Mouse (Mus musculus) lung, postnatal 36 days (tissue): ENCODE measurements around the gene Mmp14.

Experiments used
- DNase-seq: peaks from one replicate; pipeline ENCODE4 v3.0.0; 2022; ENCODE audit warnings: mixed read lengths

Mmp14 gene

DNA sequence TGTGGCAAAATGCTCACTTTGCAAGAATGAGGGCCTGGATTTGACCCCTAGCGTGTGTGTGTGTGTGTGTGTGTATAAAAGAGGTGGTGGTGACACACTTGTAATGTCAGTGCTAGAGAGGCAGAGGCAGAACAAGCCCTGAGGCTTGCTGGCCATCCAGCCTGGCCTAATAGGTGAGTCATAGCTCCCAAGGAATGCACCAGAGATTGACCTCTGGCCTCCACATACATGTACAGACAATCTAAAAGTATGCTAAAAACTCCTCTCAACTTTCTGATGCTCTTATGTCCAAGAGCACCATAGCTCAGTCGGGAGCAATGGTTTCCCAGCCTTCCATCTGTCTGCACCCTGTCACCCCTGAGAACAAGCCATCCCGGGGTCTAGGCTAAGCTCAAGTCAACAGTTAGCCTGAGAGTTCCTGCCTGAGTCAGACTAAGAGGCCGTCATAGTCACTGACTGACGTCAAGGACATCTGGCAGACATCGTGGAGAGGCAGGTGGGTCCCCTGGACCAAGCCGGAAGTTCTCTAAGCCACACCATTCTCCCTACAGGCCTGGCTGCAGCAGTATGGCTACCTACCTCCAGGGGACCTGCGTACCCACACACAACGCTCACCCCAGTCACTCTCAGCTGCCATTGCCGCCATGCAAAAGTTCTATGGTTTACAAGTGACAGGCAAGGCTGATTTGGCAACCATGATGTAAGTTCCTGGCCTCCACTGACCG, 3.9 kb downstream of the Mmp14 start:
- DNase-seq = no peak

- no peak for DNase-seq
These were observed 7.7 kb downstream of the Mmp14 start for GRCm38 (mm10) chr14:54439155-54439554.

DNA sequence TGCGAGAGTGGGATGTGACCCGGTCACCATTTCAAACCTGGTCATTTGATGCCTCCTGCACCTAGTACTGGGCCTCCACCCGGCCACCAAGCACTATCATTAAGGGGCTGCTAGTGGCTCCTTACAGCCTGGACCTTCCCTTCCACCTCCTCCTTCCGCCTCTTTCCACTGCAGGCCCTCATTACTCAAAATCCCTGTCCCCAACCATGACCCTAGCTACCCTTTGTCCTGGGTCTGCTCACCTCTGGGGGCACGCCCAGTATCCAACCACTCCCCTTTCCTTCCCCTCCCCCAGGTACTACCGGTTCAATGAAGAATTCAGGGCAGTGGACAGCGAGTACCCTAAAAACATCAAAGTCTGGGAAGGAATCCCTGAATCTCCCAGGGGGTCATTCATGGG, 8.2 kb downstream of the Mmp14 start:
- no peak for DNase-seq

DNA sequence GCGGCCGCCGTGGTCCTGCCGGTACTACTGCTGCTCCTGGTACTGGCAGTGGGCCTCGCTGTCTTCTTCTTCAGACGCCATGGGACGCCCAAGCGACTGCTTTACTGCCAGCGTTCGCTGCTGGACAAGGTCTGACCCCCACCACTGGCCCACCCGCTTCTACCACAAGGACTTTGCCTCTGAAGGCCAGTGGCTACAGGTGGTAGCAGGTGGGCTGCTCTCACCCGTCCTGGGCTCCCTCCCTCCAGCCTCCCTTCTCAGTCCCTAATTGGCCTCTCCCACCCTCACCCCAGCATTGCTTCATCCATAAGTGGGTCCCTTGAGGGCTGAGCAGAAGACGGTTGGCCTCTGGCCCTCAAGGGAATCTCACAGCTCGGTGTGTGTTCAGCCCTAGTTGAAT, 9.1 kb downstream of the Mmp14 start:
- DNase-seq = no peak

DNA sequence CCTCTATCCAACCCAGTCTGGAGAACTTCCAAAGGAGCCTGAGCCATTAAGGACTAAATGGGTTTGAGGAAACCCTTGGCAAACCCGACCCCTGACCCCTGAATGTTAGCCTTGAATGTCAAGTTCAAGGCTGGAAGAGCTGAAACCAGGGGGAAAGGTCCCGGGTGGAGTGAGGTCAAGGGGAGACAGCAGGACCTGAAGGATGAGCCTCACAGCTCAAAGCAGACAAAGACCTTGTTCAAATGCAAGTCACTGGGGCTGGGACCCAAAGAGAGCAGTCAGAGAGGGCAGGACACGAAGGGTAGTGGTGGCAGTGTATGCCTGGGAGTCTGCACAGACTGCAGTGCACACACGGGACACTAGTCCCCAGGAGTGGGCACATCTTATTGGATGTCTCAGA, 10.0 kb downstream of the Mmp14 start:
- no peak for DNase-seq

DNA sequence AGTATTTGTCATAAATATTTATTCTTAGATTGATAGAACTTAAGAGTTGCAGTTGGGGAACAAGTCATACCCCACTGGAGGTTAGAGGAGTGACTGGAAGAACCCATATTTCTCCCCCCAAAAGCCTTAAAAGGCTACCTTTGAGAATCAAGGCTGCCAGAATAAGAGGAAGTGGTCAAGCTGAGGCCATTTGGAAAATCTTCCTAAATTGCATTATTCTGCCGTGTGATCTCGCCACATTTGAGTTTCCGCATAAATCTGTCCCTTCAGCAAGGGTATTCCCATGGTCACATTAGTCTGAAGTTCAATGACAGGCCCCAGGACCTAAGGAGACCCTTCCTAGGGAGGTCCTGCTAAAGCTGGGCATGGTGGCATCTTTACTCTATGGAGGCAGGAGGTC, 11.1 kb downstream of the Mmp14 start:
- no peak for DNase-seq

- no peak for DNase-seq
These were observed 11.8 kb downstream of the Mmp14 start for GRCm38 (mm10) chr14:54443196-54443595.

DNA sequence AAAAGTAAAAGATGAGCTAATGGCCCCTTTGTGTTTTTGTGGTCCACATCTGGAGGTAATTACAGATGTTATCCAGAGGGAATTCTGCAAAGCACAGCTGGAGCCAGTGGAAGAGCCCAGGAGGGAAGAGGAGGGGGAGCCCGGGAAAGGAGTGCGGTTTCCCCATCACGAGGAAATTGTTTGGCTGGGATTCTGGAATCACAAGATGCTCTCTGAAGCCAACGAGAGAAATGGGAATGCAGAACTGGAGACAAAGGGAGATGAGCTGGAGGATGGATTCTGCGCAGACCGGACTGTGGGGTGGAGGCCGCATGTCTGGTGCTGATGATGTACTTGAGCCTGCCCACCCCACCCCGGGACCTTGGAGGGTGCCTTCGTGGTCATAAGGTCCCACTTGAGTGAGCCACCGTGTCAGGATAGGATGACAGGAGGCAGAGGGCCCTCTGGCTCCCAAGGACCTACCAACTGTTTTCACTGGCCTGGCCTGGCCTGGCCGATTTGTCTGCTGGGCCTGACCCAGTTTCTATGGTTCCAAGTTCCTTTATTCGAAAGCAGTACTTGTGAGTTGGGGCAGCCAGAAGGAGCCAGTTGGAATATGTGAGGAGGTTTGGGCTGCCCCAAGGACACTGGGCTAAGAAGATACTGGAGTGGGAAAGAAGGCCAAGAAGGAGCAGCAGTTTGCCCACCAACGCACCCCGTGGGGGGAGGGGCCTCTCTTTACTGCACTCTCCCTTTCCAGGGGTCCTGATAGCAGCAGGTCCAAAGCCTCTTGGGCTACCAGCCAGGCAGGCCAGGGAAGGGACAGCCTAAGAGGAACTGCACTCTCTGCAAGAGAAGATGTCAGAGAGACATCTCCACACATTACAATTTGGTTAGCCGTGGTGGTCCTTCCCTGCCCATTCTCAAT, 12.6 kb downstream of the Mmp14 start:
- peak; percentile 56 for DNase-seq

GRCm38 (mm10) chr14:54445476-54445875, 14.1 kb downstream of the Mmp14 start:
- no peak for DNase-seq

DNA sequence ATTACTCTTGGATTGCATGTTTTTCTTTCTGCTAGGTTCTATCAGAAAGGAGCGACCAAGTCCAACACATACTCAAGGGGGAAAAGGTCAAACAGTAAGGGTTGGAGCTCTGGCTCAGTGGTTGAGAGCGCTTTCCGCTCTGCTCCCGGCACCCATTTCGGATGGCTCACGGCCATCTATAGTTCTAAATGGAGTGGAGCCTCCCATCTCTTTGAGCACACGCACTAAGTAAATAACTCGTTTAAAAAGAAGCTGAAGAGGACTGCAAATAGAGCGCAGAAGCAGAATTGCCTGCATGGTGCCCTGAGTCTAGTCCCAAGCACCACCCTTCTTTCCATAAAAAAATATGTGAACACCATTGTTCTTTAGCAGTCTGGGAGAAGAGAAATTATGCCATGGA, 22.2 kb downstream of the Mmp14 start:
- DNase-seq = peak; percentile 53

DNA sequence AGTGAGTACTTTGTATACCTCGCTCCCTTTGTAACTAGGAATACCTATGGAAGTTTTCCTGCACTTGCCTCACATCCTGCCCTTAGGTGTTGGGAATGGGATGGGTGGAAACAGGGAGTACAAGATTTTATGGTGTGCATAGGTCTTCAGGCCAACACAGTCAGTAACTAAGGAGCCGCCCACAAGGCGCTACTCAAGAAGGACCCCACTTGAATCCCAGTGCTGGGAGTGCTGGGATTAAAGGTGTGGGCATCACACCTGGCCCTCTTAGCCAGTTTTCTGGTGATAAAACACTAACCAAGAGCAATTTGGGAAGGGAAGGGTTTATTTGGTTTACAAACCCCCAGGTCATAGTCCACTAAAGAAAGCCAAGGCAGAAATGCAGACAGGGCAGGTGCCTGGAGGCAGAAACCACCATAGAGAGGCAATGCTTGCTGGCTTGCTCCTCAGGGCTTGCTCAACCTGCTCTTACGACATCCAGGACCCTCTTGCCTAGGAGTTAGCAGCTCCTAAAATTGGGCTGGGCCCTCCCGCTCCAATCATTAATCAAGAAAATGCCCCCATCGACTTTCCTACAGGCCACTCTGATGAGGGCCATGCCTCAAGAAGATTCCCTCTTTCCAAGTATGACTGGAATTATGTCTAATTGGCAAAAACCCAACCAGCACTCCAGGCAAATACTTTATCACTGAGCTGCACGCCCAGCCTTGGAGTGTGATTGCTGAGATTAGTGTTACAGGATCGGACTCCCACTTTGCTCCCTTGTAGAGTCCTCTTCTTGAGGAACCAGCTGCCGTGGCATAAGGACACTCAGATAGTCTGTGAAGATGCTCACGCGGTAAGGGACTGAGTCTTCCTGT, 23.5 kb downstream of the Mmp14 start:
- peak; percentile 70 for DNase-seq

GRCm38 (mm10) chr14:54457907-54458569, 26.6 kb downstream of the Mmp14 start:
- no peak for DNase-seq

DNA sequence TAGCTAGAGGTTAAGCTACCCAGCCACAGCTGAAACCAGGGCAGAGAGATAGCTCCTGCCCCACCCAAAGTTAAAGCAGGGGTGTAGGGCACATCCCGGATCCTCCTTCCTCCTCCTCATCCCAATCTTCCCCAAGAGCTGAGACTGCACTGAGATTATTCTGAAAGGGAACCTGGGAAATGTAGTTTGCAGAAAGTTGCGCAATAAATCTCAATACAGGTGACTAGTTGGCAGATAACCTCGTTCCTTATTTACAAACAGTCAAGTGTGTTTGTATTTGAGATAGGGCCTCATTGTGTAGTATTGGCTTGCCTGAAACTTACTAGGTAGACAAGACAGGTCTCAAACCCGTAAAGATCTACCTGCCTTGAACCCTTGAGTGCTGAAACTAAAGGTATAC, 30.7 kb downstream of the Mmp14 start:
- peak; percentile 57 for DNase-seq

DNA sequence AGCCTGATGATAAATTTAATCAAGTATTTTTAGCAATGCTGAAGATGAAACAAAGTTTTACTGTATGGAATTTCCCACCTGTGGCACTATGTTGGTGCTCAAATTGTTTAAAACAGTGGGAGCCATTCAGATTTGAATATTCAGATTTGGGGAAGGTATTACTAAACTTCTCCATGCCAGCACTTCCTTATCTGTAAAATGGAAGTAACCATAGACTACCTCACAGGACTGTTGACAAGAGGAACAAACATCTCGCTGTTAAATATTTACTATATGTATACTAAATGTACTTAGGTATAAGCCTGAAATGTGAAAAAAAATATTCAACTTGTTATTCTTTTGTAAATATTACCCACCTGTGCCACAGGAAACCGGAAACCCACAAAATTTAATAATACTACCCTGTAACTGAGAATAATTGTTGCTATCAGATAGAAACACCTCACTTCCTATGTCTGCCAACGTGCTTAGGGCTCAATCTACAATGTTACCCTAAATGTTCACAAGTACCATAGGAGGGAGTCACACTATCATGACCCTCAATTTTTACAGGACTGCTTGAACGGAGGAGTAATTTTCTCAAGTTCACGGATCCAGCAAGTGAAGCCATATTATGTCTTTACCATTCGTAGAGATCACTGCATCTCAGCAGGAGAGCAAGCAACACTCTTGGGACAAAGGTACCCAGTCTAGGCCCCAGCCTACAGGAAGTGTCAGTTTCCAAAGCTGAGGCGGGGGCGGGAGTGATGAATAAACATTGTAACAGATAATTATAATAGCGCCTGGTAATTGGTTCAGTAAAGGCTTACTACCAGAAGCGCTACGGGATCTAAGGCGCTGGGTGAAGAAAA, 31.9 kb downstream of the Mmp14 start:
- DNase-seq = no peak

DNA sequence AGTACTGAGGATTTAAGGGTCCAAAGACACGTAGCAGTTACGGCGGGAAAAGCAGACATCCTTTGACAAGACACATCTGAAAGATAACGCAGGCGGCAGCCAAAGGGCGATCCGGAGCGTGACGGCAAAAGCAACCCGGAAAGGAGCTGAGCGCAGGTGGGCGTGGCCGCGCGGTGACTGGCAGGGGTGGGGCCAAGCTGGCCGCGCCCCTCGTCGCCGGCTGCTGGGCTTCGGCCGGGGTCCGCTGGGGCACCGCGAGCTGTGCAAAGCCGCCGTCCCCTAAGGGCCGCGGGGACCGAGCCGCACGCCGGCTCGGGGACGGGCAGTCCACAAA, 32.5 kb downstream of the Mmp14 start, which contains the start of gene Lrp10:
Gene Lrp10 (plus strand): TSS at position 179 of the 334 bp plus-strand sequence.
- DNase-seq = peak; percentile 93

GRCm38 (mm10) chr14:54464293-54465005, 33.0 kb downstream of the Mmp14 start:
- DNase-seq = peak; percentile 87

DNA sequence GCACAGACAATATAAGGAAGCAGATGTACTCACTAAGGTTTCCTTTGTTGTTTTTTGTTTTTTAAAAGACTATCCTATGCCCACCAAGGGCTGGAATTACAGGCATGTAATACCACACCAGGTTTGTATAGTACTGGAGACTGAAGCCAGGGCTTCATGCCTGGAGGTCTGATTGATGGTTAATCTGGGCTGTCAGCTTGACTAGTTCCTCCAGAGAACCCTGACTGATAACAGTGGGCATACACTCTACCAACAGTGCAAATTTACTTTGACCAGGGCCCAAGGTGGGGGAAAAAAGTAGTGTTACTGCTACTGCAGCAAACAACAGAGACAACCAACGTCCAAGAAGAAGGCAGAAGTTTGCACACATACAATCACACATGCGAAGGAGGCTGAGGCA, 40.1 kb downstream of the Mmp14 start:
- no peak for DNase-seq

- no peak for DNase-seq
These were observed 41.3 kb downstream of the Mmp14 start for GRCm38 (mm10) chr14:54472671-54473070.

GRCm38 (mm10) chr14:54474744-54475143, 43.3 kb downstream of the Mmp14 start:
- DNase-seq = no peak

DNA sequence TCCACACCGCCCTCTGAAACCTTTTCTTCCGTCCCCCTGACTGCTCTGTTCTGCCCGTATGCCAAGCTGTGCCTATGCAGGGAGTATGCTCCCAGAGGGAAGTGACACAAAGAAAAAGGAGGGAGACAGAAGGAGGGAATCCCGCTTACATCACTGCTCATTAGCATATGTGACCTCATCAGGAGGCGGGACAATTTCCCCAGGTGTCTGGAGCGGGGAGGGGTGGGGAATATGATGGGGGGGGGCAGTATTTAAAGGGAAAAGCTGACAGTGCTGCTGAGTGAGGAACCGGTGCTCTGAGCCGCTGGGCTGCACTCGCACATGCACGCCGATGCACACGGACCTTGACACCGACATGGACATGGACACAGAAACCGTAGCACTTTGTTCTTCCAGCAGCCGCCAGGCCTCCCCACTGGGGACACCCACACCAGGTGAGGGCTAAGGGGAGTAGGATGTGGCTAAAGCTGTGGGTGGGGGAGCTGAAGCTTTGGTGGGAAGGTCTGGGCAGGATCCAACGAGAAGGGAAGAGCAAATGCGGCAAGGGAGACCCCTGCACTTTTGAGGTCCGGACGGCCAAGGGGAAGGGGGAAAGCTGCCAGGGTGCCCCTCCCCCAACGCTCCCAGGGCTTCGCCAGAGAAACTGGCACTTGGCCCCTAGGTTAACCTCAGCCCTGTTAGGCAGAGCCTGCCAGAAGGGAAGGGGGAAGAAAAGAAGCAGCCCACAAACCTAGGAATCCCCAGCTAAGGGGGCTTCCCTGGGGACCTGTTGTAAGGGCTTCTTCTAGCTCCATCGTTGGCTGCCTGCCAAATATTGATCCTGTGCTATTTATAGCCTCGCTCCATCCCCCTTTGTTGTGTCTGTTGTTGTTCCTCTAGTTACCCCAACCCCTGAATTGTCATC, 44.8 kb downstream of the Mmp14 start, which contains the start of gene Rem2:
Gene Rem2 (plus strand): TSS at position 160 of the 904 bp plus-strand sequence.
- DNase-seq = peak; percentile 86
